Mouse (Mus musculus): ENCODE measurements at regions not wholly inside any gene's neighbourhood (a gene's known extent, or its start where the extent isn't known, plus 50 kb on each side); places are given as distances from the start of the nearest gene placed in this dataset.

GRCm38 (mm10) chr15:93961950-93962349, 366.3 kb upstream of the Prickle1 start:
- DNase-seq (ENCODE audit: low spot score in 2 of 2) = no peak

DNA sequence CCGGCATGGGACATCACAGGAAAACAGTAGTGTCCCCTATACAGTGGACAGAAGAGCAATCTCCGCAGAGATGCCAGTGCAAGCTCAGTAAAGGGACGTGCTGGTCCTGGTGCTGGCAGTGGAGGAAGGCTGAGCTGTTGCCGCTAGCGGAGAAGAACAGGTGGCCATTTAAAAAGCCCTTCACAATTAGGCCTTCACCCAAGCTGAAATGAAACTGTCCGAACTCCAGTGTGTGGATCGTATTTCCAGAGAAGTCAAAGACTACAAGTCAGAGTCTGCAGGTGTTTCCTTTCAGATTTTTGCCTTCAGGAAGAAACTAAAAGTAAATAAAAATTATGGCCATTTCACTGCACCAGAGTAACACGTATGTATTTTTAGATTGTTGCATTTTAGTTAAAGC, 364.2 kb upstream of the Prickle1 start:
- DNase-seq (ENCODE audit: low spot score in 2 of 2) = peak in 1 of 2 experiments; percentile 8

GRCm38 (mm10) chr15:93958086-93958485, 362.4 kb upstream of the Prickle1 start:
- peak in 1 of 2 experiments; percentile 26 for DNase-seq (ENCODE audit: low spot score in 2 of 2)

DNA sequence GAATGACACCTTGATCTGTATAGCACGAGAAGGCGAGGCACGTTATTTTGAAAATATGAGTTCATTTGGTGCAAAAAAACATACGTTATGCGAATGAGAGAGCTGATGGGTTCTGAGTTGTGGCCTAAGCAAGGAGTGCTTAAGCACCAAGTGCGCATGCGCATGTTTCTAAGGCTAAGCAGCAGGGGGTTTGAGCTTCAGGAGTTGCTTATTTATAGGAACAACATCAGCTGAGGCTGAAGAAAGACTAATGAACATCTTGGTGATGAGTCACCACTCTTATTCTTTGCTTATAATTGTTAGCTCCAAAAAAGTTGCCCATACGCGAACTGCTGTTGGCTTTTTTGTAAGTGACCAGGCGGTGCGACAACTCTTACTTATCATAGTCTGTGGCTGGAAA, 361.1 kb upstream of the Prickle1 start:
- no peak for DNase-seq (ENCODE audit: low spot score in 2 of 2)

DNA sequence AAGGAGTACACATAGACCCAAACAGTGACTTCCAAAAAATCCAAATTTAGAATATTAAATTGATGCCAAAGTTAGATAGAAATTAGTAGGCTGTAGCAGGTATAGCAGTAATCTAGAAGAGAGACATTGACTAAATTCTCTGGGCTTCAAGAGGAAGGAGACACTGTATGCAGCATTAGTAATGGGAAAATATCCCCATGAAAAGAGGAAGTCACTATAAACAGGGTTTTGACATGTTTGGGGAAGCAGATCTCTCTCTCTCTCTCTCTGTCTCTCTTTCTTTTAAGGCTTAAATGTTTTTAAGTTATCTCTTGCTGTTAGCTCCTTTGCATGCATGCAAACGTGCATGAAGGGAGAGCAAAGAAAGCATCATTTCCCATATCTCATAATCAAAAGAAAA, 357.9 kb upstream of the Prickle1 start:
- DNase-seq (ENCODE audit: low spot score in 2 of 2) = no peak

DNA sequence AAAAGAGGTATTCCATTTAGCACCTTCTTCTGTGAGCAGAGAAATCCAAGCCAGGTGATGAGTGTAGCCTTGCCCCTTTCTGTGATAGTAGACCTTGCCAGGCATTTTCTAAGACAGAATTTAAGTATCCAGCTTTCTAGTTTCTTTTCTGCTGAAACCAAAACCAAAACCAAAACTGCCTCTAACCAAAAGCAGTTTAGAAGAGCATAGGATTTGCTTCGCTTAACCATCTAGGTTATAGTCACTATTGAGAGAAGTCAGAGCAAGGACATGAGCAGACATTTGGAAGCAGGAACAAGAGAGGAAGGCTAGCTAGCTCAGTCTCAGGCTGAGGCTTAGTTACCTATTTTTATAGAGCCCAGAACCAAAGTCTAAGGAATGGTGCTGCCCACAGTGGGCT, 354.8 kb upstream of the Prickle1 start:
- no peak for DNase-seq (ENCODE audit: low spot score in 2 of 2)

DNA sequence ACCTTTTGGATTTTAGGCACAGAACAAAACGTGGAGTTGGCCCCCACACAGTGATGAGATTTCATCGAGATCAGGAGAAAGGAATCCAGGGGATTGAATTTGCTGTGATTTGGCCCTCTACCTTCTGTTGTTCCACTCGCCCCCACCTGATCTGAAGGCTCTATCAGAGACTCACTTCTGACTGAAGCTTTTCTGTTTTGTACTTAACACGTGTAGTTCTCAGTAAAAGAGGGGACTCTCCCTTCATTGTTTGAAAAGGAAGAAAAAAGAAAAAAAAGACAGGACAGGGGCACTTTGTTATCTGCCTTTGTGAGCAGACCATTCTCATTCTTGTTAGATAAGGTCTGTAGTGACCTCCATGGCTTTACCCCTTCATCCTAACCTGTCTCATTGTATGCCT, 353.2 kb upstream of the Prickle1 start:
- DNase-seq (ENCODE audit: low spot score in 2 of 2) = no peak

DNA sequence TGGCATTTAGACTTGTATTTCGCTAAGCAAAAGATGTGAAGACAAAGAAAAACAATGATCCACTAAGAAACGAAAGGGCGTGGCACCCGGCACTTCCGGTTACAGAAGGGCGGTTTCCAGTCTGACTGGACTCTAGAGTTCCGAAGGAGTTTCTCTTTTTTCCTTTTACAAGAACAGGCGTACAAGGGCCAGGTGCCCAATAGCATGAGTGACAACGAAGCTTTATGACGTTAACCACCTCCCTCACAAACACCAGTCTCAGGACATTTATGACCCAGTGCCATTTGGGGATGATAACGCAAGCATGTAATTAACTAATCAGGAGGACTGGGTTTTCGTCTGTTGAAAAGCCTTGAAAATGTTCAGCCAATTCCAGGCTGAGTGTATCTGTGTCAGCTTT, 347.9 kb upstream of the Prickle1 start:
- no peak for DNase-seq (ENCODE audit: low spot score in 2 of 2)

GRCm38 (mm10) chr15:93932971-93933496, 337.3 kb upstream of the Prickle1 start:
- DNase-seq (ENCODE audit: low spot score in 2 of 2) = no peak

GRCm38 (mm10) chr15:93926842-93927241, 331.2 kb upstream of the Prickle1 start:
- DNase-seq (ENCODE audit: low spot score in 2 of 2) = no peak

GRCm38 (mm10) chr15:93926262-93926661, 330.6 kb upstream of the Prickle1 start:
- no peak for DNase-seq (ENCODE audit: low spot score in 2 of 2)

DNA sequence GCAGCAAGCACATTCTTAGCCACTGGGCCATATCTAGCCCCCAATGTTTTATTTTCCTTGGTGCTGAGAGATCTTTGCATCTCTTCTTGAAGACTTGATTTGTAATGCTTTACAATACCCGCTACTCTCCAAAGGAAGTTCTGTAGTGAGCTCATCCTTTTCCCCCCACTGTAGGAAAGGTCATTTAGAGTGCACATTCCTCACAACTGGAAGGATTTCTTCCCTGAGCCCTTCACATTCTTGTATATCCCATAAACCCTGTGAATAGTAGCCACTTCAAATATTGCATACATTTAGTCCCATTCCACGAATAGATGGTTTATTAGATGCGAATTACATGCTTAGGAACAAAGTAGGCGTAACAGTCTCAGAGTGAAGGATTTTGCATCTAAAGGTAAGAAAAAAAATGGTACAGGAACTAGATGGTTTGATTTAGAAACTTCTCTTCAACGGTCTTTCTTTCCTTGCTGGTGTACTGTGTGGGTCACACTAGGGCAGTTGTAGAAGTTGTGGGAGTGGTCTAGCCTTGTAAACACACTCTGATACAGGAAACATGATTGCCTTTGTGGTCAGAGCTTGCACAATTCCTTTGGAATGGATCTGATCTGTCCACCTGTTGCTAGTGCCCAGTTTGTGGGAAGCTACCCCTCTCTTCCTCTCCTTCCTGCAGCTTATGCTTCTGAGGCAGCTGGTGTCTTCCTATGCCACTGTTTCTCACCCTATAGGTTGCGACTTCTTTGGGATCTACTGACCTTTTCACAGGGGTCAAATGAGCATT, 326.0 kb upstream of the Prickle1 start:
- no peak for DNase-seq (ENCODE audit: low spot score in 2 of 2)

GRCm38 (mm10) chr15:93920996-93921395, 325.3 kb upstream of the Prickle1 start:
- DNase-seq (ENCODE audit: low spot score in 2 of 2) = no peak

DNA sequence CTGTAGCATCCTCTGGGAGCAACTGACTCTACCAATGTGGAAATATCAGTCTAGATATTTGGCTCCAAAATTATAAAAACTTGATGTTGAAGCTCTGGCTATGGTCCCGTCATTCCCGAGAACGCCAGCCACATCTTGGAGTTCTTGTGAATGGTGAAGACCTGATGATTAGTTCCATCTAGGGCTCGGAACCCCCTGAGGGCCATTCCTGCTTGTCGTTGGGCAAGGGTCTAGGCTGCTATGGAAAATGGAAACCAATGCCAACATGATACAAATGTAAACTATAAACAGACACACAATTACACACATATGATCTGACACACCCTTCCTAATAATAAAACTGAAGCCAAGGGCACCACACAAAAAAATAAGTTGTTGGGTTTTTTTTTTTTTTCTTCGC, 323.9 kb upstream of the Prickle1 start:
- no peak for DNase-seq (ENCODE audit: low spot score in 2 of 2)

- no peak for DNase-seq (ENCODE audit: low spot score in 2 of 2)
These were observed 321.2 kb upstream of the Prickle1 start for GRCm38 (mm10) chr15:93916856-93917255.

GRCm38 (mm10) chr15:93913462-93913861, 317.8 kb upstream of the Prickle1 start:
- no peak for DNase-seq (ENCODE audit: low spot score in 2 of 2)

- DNase-seq (ENCODE audit: low spot score in 2 of 2) = no peak
These were observed 317.4 kb upstream of the Prickle1 start for GRCm38 (mm10) chr15:93913041-93913440.

DNA sequence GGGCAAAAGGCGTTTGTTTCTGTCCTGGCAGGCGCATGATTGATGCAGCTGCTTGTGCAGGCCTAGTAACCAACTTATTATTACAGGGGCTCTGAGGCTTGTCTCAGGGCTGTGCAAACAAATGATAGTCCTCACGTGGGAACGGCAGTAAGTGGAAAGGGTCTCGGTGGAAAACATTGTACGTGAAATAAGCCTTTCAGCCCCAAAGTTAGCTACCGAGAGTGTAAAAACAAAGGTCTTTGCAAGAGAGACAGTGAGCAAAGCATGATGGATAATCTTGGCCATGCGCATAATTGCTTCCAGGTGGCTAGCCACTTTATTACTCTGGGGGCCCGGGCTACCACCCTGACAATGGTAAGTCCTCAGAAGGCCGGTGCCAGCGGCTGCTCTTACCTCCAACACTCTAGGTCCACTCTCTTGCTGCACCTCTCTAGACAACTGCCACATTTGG, 315.3 kb upstream of the Prickle1 start:
- DNase-seq (ENCODE audit: low spot score in 2 of 2) = no peak

DNA sequence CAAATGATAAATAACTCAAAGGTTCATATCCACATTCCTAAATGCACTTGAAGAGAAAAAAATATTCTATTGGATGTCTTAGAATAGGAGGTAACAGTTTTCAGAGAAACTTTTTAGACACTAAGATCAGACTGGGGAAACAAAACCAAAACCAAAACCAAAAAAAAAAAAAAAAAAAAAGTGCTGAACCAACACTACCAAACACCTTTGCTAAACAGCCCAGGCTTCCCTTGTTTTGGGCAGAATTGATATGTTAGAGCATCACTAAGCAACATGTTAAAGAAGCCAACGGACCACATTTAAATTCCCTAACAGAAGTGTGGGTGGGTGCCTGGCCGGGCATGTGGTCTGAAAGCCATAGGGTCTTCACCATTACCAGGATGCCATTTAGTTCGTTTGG, 314.5 kb upstream of the Prickle1 start:
- no peak for DNase-seq (ENCODE audit: low spot score in 2 of 2)

- no peak for DNase-seq (ENCODE audit: low spot score in 2 of 2)
These were observed 308.2 kb upstream of the Prickle1 start for GRCm38 (mm10) chr15:93903671-93904603.

- no peak for DNase-seq (ENCODE audit: low spot score in 2 of 2)
These were observed 287.1 kb upstream of the Prickle1 start for GRCm38 (mm10) chr15:93882826-93883225.

GRCm38 (mm10) chr15:93881276-93881675, 285.6 kb upstream of the Prickle1 start:
- no peak for DNase-seq (ENCODE audit: low spot score in 2 of 2)
